Mouse (Mus musculus) left cerebral cortex, adult 8-10 months (tissue): ENCODE results near the gene Bpifb1. TPM values are rescaled to one million over a fixed set of nuclear protein-coding genes. Genes with fewer than 3 reads are reported as not detected.
A peak's percentile ranks its signal among the peaks of the same experiment; 100 is the strongest.
"Not testable (repeated sequence)": the region's sequence is repeated elsewhere in the genome, so short reads cannot be mapped to it uniquely, and the experiment has no call there.

Experiments
- DNase-seq, 2 experiments: peaks; one replicate each; pipeline ENCODE4 v3.0.0; 2022; ENCODE audit warnings: low spot score in 2 of 2
- total RNA-seq, 4 experiments: library from RNA; stranded (reverse); gene quantifications; 2 replicates each; pipeline ENCODE4 v1.2.4; 2022

Gene Bpifb1
- total RNA-seq = under 1 TPM in 3 of 4 experiments, not detected in 1; 0.22 to 0.36 (median 0.23) TPM

- DNase-seq = no peak
Measured at GRCm38 (mm10) chr2:154190546-154191258, at the start of gene Bpifb1. Bpifb1 (plus strand) TSS chr2:154190818.

GRCm38 (mm10) chr2:154142580-154142979 is 48.0 kb upstream of the Bpifb1 start, which contains the start of gene Bpifa1:
Bpifa1 (plus strand) TSS chr2:154142880.
- DNase-seq = no peak

GRCm38 (mm10) chr2:154143735-154144134 is 46.9 kb upstream of the Bpifb1 start:
- no peak for DNase-seq

- no peak for DNase-seq
Measured at GRCm38 (mm10) chr2:154147496-154147895, 43.1 kb upstream of the Bpifb1 start.

GRCm38 (mm10) chr2:154158433-154158832 is 32.2 kb upstream of the Bpifb1 start:
- DNase-seq = no peak

GRCm38 (mm10) chr2:154162307-154162706 is 28.3 kb upstream of the Bpifb1 start, which contains the start of gene Bpifa5:
Bpifa5 (plus strand) TSS chr2:154162607.
- no peak for DNase-seq

GRCm38 (mm10) chr2:154163306-154163705 is 27.3 kb upstream of the Bpifb1 start:
- no peak for DNase-seq

GRCm38 (mm10) chr2:154169172-154169571 is 21.4 kb upstream of the Bpifb1 start:
- no peak for DNase-seq

GRCm38 (mm10) chr2:154171621-154172020 is 19.0 kb upstream of the Bpifb1 start:
- no peak for DNase-seq

GRCm38 (mm10) chr2:154173313-154173712 is 17.3 kb upstream of the Bpifb1 start:
- no peak for DNase-seq

GRCm38 (mm10) chr2:154181900-154182299 is 8.7 kb upstream of the Bpifb1 start:
- DNase-seq = not testable (repeated sequence)

- peak in 1 of 2 experiments; percentile 48 for DNase-seq
Measured at GRCm38 (mm10) chr2:154183061-154183460, 7.6 kb upstream of the Bpifb1 start.

- DNase-seq = no peak
Measured at GRCm38 (mm10) chr2:154185319-154185718, 5.3 kb upstream of the Bpifb1 start.

- no peak for DNase-seq
Measured at GRCm38 (mm10) chr2:154185748-154186147, 4.9 kb upstream of the Bpifb1 start.

- no peak for DNase-seq
Measured at GRCm38 (mm10) chr2:154187468-154187867, 3.1 kb upstream of the Bpifb1 start.

- no peak for DNase-seq
Measured at GRCm38 (mm10) chr2:154189877-154190434, 662 bp upstream of the Bpifb1 start.

- DNase-seq = no peak
Measured at GRCm38 (mm10) chr2:154192141-154192540, 1.5 kb downstream of the Bpifb1 start.

GRCm38 (mm10) chr2:154193071-154193470 is 2.5 kb downstream of the Bpifb1 start:
- no peak for DNase-seq

GRCm38 (mm10) chr2:154193994-154194504 is 3.4 kb downstream of the Bpifb1 start:
- DNase-seq = no peak

- no peak for DNase-seq
Measured at GRCm38 (mm10) chr2:154197036-154197435, 6.4 kb downstream of the Bpifb1 start.

- DNase-seq = peak in 1 of 2 experiments; percentile 30
Measured at GRCm38 (mm10) chr2:154204630-154205029, 14.0 kb downstream of the Bpifb1 start.

GRCm38 (mm10) chr2:154206908-154207307 is 16.3 kb downstream of the Bpifb1 start:
- DNase-seq = no peak

- DNase-seq = no peak
Measured at GRCm38 (mm10) chr2:154209112-154209511, 18.5 kb downstream of the Bpifb1 start.
